Mouse (Mus musculus) myocyte (in vitro differentiated cells): ENCODE results near the gene Cntn4. TPM values are rescaled to one million over a fixed set of nuclear protein-coding genes. Genes with fewer than 3 reads are reported as not detected.
"Not testable (repeated sequence)": the region's sequence is repeated elsewhere in the genome, so short reads cannot be mapped to it uniquely, and the experiment has no call there.

Source experiments
- H3K27me3 ChIP-seq: one replicate; pipeline ENCODE4 v1.6.1; 2011; ENCODE audit not compliant: control insufficient read depth, insufficient read depth, insufficient read length
- H3K36me3 ChIP-seq: one replicate; pipeline ENCODE4 v1.6.1; 2011; ENCODE audit not compliant: control insufficient read depth, insufficient read depth
- H3K4me2 ChIP-seq: one replicate; pipeline ENCODE4 v1.6.1; 2011; ENCODE audit warnings: low read depth, control low read depth
- H3K4me3 ChIP-seq: one replicate; pipeline ENCODE4 v1.5.1; 2011; ENCODE audit warnings: mild to moderate bottlenecking, control low read depth, moderate library complexity
- H3K79me2 ChIP-seq: one replicate; pipeline ENCODE4 v1.6.1; 2011; ENCODE audit not compliant: control insufficient read depth, insufficient read depth
- H3ac ChIP-seq: one replicate; pipeline ENCODE4 v1.6.1; 2011; ENCODE audit not compliant: control insufficient read depth, insufficient read length
- CEBPB ChIP-seq: IDR thresholded peaks from 2 replicates; pipeline ENCODE4 v1.6.1; 2011; ENCODE audit warnings: mild to moderate bottlenecking, moderate library complexity; ENCODE audit not compliant: poor library complexity, insufficient read depth, severe bottlenecking
- E2F4 ChIP-seq: IDR thresholded peaks from one replicate; pipeline ENCODE4 v1.6.1; 2011; ENCODE audit warnings: mild to moderate bottlenecking, control low read depth, moderate library complexity; ENCODE audit not compliant: insufficient read depth
- MAX ChIP-seq: IDR thresholded peaks from one replicate; pipeline ENCODE4 v1.6.1; 2011; ENCODE audit warnings: low read depth, mild to moderate bottlenecking, control low read depth
- MYOD1 ChIP-seq, 3 experiments: IDR thresholded peaks; one replicate each; pipeline ENCODE4 v1.6.1; 2011; ENCODE audit warnings: control low read depth in 2 of 3, low read depth in 2 of 3, mild to moderate bottlenecking in 2 of 3, moderate library complexity in 1 of 3; ENCODE audit not compliant: insufficient read length in 2 of 3, control insufficient read depth in 1 of 3
- MYOG ChIP-seq, 3 experiments: IDR thresholded peaks; one replicate each; pipeline ENCODE4 v1.6.1; 2011; ENCODE audit warnings: control low read depth in 2 of 3, low read depth in 2 of 3, mild to moderate bottlenecking in 2 of 3; ENCODE audit not compliant: insufficient read length in 2 of 3, control insufficient read depth in 1 of 3, insufficient read depth in 1 of 3
- POLR2A ChIP-seq: IDR thresholded peaks from one replicate; pipeline ENCODE4 v1.6.1; 2011; ENCODE audit warnings: low read depth, mild to moderate bottlenecking, control low read depth, moderate library complexity; ENCODE audit not compliant: insufficient read length
- POLR2AphosphoS2 ChIP-seq: IDR thresholded peaks from one replicate; pipeline ENCODE4 v1.6.1; 2011; ENCODE audit warnings: low read depth, control low read depth; ENCODE audit not compliant: insufficient read length
- REST ChIP-seq: IDR thresholded peaks from one replicate; pipeline ENCODE4 v1.6.1; 2011; ENCODE audit warnings: mild to moderate bottlenecking, control low read depth, moderate library complexity; ENCODE audit not compliant: insufficient read depth, insufficient read length
- SRF ChIP-seq: IDR thresholded peaks from one replicate; pipeline ENCODE4 v1.6.1; 2011; ENCODE audit warnings: low read depth; ENCODE audit not compliant: control insufficient read depth, insufficient read length
- TCF12 ChIP-seq: IDR thresholded peaks from one replicate; pipeline ENCODE4 v1.6.1; 2011; ENCODE audit warnings: mild to moderate bottlenecking, control low read depth; ENCODE audit not compliant: poor library complexity, insufficient read depth, severe bottlenecking
- TCF3 ChIP-seq: IDR thresholded peaks from one replicate; pipeline ENCODE4 v1.6.1; 2011; ENCODE audit warnings: low read depth, control low read depth; ENCODE audit not compliant: insufficient read length
- USF1 ChIP-seq: IDR thresholded peaks from one replicate; pipeline ENCODE4 v1.6.1; 2011; ENCODE audit warnings: low read depth, mild to moderate bottlenecking, control low read depth, moderate library complexity
- polyA plus RNA-seq: library from polyadenylated mRNA; unstranded; fragments of >200 nt; fragmentation: generic; extraction: Trizol; gene quantifications from one replicate; pipeline ENCODE4 v1.2.1, GENCODE M21; 2012; ENCODE audit warnings: missing spikeins

Cntn4 gene
- polyA plus RNA-seq, 1 experiment, result not detected

DNA sequence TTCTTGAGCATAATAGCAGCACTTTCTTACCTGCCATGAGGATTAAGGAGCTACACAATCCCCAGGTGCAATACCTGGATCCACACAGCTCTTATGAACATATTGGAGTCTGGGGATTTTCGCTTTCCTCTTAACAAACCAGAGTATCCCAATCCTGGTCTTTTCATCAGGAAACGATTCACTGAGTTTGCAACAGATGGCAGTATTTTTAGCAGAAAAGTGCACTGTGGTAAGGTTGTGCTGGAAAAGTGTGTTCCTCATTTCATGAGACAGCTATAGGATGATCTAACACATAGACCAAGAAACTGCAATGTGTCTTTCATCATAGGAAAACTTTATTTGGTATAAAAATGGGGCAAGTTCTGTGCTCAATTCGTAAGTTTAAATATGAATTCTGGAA lies 659.3 kb downstream of the Cntn4 start:
- H3K36me3 ChIP-seq, result no peaks in the 10 kb centered on the region

DNA sequence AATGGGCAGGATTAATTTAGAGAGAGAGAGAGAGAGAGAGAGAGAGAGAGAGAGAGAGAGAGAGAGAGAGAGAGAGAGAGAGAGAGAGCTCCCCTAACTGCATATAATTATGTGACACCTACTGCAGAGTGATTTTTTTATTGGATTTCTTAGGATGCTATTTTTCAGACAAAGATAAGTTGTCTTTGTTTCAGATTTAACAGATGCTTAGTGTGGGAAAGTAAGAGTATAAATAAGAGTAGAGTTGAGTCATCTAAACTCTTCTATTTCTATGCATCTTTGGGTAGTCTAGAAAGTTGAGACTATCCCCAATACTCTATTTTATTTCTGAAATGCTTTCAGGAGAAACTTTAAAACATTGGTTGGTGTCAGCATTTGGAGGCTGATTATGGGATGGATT lies 660.4 kb downstream of the Cntn4 start:
- H3ac ChIP-seq, result no peak overlapping the region
- no peaks in the 10 kb centered on the region for H3K79me2 ChIP-seq
- H3K4me3 ChIP-seq, result no peak overlapping the region
- TF ChIP-seq CEBPB (no peak), USF1 (no peak), MAX (no peak), E2F4 (no peak)
- no peaks in the 10 kb centered on the region for H3K36me3 ChIP-seq
- H3K27me3 ChIP-seq, result no peaks in the 10 kb centered on the region
- no peak overlapping the region for H3K4me2 ChIP-seq

More for the DNA sequence above, 659.3 kb downstream of the Cntn4 start:
- TF ChIP-seq USF1, result no peak
- TF ChIP-seq SRF, result no peak
- TF ChIP-seq MAX, result no peak
- TF ChIP-seq POLR2AphosphoS2, result no peak
- TF ChIP-seq E2F4, result no peak
- no peak for TF ChIP-seq MYOD1 (IDR thresholded peaks at IDR 0.05; ENCODE audit: control insufficient read depth in 1 of 3, insufficient read length in 2 of 3, low read depth in 2 of 3)
- TF ChIP-seq TCF12, result no peak
- no peak for TF ChIP-seq MYOG (IDR thresholded peaks at IDR 0.05; ENCODE audit: control insufficient read depth in 1 of 3, insufficient read depth in 1 of 3, insufficient read length in 2 of 3, low read depth in 2 of 3)
- TF ChIP-seq TCF3, result no peak
- TF ChIP-seq REST, result no peak
- TF ChIP-seq CEBPB, result no peak
- TF ChIP-seq POLR2A, result no peak
- Histone ChIP-seq H3K27me3 (no peaks in the 10 kb centered on the region), H3ac (no peak overlapping the region), H3K79me2 (no peaks in the 10 kb centered on the region), H3K4me3 (no peak overlapping the region), H3K4me2 (no peak overlapping the region)

DNA sequence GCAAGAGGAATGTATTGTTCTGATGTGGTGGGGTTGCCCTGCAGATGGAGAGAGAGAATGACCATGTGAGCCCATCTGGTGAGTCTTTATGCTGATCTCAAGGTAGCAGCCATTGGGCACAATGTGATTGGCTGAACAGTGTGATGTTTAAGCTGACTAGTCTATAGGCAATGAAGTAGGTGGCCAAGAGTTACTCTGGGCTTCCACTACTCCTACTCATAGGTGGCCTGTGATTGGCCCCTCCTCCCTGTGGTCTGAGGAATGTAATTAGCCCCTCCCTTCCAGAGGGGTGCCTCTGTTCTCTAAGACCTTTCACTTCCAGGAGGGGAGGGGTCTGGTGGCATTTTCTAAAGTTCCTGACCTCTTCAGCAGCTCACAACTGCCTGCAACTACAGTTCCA lies 663.7 kb downstream of the Cntn4 start:
- Histone ChIP-seq H3K27me3 (no peaks in the 10 kb centered on the region), H3K79me2 (no peaks in the 10 kb centered on the region), H3ac (no peak overlapping the region), H3K36me3 (no peaks in the 10 kb centered on the region), H3K4me3 (no peak overlapping the region), H3K4me2 (no peak overlapping the region)
- TF ChIP-seq POLR2AphosphoS2, result no peak
- no peak for TF ChIP-seq USF1
- no peak for TF ChIP-seq POLR2A
- TF ChIP-seq REST, result no peak
- no peak for TF ChIP-seq TCF12
- TF ChIP-seq SRF, result no peak
- TF ChIP-seq MYOG (IDR thresholded peaks at IDR 0.05; ENCODE audit: control insufficient read depth in 1 of 3, insufficient read depth in 1 of 3, insufficient read length in 2 of 3, low read depth in 2 of 3), result no peak
- no peak for TF ChIP-seq MAX
- TF ChIP-seq MYOD1 (IDR thresholded peaks at IDR 0.05; ENCODE audit: control insufficient read depth in 1 of 3, insufficient read length in 2 of 3, low read depth in 2 of 3), result no peak
- no peak for TF ChIP-seq CEBPB
- TF ChIP-seq E2F4, result no peak
- TF ChIP-seq TCF3, result no peak

DNA sequence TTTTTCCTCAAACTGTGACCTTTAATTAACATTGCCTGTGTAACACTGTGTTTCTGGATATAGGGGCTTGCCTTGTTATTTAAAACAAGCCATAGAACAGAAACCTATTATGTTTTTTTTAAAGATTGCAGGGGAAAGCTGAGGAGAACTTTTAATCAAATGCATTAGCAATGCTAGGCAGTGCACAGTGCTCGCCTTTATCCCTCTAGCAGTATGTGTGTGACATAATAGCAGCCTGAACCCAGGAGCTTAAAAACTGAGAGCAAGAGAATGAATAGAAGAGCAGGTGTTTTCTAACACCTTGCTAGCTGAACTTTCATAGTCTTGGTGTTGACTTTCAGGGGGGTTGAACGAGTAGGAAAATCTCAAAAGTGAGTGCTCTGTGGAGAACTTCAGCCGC lies 672.6 kb downstream of the Cntn4 start:
- no peak overlapping the region for H3ac ChIP-seq
- no peaks in the 10 kb centered on the region for H3K36me3 ChIP-seq
- no peak overlapping the region for H3K4me2 ChIP-seq
- H3K27me3 ChIP-seq, result no peaks in the 10 kb centered on the region
- TF ChIP-seq CEBPB, result no peak
- TF ChIP-seq TCF12, result no peak
- no peak for TF ChIP-seq E2F4
- TF ChIP-seq POLR2A, result no peak
- no peak for TF ChIP-seq MYOD1 (IDR thresholded peaks at IDR 0.05; ENCODE audit: control insufficient read depth in 1 of 3, insufficient read length in 2 of 3, low read depth in 2 of 3)
- TF ChIP-seq REST, result no peak
- no peak for TF ChIP-seq MAX
- TF ChIP-seq USF1, result no peak
- no peak for TF ChIP-seq SRF
- no peak for TF ChIP-seq POLR2AphosphoS2
- no peak for TF ChIP-seq TCF3
- TF ChIP-seq MYOG (IDR thresholded peaks at IDR 0.05; ENCODE audit: control insufficient read depth in 1 of 3, insufficient read depth in 1 of 3, insufficient read length in 2 of 3, low read depth in 2 of 3), result no peak
- no peak overlapping the region for H3K4me3 ChIP-seq
- no peaks in the 10 kb centered on the region for H3K79me2 ChIP-seq

DNA sequence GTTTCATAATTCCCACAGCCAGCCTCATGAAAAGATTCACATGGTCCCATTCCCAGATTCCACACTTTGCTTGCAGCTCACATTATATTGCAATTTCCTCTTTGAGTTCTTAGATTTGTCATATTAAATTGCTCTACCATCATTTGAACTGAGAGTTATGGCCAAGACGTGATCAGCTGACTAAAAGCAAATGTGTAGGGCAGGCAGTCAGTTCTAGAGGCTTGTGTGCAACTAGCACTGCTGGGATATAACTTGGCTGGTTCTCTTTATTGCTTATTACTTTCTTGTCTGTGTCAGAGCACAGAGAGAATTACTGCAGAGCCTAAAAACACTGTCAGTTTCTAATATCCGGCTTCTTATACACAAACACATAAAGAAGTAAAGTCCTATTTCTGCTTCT lies 673.9 kb downstream of the Cntn4 start:
- Histone ChIP-seq H3K4me3 (no peak overlapping the region), H3ac (no peak overlapping the region), H3K27me3 (no peaks in the 10 kb centered on the region), H3K4me2 (no peak overlapping the region), H3K79me2 (no peaks in the 10 kb centered on the region), H3K36me3 (no peaks in the 10 kb centered on the region)
- TF ChIP-seq SRF, result no peak
- no peak for TF ChIP-seq USF1
- no peak for TF ChIP-seq MAX
- TF ChIP-seq POLR2A, result no peak
- no peak for TF ChIP-seq POLR2AphosphoS2
- no peak for TF ChIP-seq MYOG (IDR thresholded peaks at IDR 0.05; ENCODE audit: control insufficient read depth in 1 of 3, insufficient read depth in 1 of 3, insufficient read length in 2 of 3, low read depth in 2 of 3)
- TF ChIP-seq MYOD1 (IDR thresholded peaks at IDR 0.05; ENCODE audit: control insufficient read depth in 1 of 3, insufficient read length in 2 of 3, low read depth in 2 of 3), result no peak
- TF ChIP-seq REST, result no peak
- TF ChIP-seq TCF3, result no peak
- TF ChIP-seq CEBPB, result no peak
- TF ChIP-seq TCF12, result no peak
- TF ChIP-seq E2F4, result no peak

DNA sequence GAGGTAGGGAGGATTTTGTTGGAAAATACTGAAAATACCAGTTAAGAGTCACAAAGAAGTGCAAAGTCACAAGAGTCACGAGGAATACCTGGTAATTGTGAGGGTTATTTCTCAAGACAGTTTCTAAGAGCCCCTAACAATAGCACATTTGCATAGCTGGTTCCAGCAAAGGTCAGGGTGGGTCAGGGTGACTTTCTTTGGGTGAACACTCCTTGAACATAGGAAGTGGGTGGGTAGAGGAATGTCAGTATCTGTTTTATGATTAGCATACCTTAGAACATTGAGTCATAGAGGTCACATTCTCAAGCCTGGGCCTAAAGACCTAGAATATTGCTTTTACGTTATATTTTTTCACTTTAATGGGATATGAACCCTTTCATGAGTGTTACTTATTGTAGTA lies 681.3 kb downstream of the Cntn4 start:
- H3K4me2 ChIP-seq, H3ac ChIP-seq, H3K4me3 ChIP-seq, H3K36me3 ChIP-seq, H3K79me2 ChIP-seq, H3K27me3 ChIP-seq: not testable (repeated sequence)
